Mouse (Mus musculus) heart, postnatal 36 days (tissue): ENCODE measurements around the gene Asf1b. TPM values are rescaled to one million over a fixed set of nuclear protein-coding genes. Genes with fewer than 3 reads are reported as not detected.
"Not testable (repeated sequence)": the region's sequence is repeated elsewhere in the genome, so short reads cannot be mapped to it uniquely, and the experiment has no call there.

ENCODE experiments used
- DNase-seq, 2 experiments: peaks; one replicate each; pipeline ENCODE4 v3.0.0; 2021 to 2022
- intact Hi-C: fragments of 180-260 bp; cut with DNase I; formaldehyde crosslinking; loops from one replicate; pipeline ENCODE4 v1.15.1; 2025
- total RNA-seq, 2 experiments: library from RNA; stranded (reverse); gene quantifications; 2 replicates each; pipeline ENCODE4 v1.2.3; 2021

Gene Asf1b
- total RNA-seq, 2 experiments from 2014 or later: 1.2 to 2.4 TPM

DNA sequence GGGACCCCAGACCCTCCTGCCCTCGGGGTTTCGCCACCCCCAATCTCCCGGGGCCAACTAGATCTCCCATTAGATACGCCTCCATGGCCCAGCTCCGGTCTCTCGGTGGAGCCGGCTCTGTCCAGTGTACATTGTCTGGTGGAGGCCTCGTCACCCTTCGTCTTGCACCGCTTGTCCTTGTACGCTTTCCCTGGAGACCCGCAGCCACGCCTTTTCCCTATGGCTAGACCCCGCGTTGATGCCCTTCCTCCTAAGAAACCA lies 581 bp downstream of the Asf1b start:
- intact Hi-C loops: loop anchor here (2.0 to 5.0 kb wide), 4 partner anchors 41 to 299 kb away; partner anchors contain the start of gene Samd1
- no peak for DNase-seq

- DNase-seq: no peak
- intact Hi-C loops: loop anchor here (2.0 to 5.0 kb wide), 3 partner anchors 41 to 299 kb away; partner anchors contain the start of gene Samd1
These were observed 1.5 kb downstream of the Asf1b start for GRCm38 (mm10) chr8:83956789-83957188.

DNA sequence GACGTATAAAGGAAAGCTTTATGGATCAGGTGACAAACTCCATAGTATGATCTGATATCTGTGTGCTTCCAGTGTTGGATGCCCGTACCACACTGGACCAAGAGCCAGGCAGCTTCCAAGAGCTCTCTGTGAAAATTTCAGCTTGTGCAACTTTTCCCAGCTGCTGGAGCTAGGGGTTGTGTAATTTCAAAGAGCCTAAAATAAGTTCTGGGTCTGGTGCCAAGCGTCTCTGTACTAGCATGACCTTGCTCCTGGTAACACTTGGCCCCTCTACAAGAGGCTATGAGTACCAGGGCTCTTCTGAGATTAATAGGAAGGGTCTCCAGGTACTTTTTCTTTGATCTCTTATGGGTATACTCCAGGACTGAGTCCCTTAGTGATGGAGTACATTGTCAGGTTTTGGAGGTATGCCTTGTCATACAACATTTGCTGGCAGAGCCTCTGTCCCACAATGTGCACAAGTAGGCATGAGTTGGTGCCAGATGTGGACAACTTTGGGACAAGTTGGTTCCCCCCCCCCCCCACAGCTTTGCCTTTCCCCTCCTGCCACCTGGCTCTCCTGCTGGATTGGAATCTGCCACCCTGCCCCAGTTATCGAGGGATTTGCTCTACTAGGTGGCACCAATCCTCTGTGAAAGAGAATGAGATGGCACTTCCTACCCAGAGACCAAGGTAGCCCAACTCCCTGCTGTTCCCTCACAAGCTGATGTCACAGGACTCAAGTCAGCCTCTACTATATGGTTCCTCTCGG lies 8.9 kb downstream of the Asf1b start:
- intact Hi-C loops: no loop called here
- peak in 1 of 2 experiments; percentile 56 for DNase-seq

GRCm38 (mm10) chr8:83967701-83968100 lies 12.4 kb downstream of the Asf1b start:
- DNase-seq: no peak
- intact Hi-C loops: no loop called here

GRCm38 (mm10) chr8:83971121-83971520 lies 15.8 kb downstream of the Asf1b start:
- no peak for DNase-seq
- intact Hi-C loops: no loop called here

DNA sequence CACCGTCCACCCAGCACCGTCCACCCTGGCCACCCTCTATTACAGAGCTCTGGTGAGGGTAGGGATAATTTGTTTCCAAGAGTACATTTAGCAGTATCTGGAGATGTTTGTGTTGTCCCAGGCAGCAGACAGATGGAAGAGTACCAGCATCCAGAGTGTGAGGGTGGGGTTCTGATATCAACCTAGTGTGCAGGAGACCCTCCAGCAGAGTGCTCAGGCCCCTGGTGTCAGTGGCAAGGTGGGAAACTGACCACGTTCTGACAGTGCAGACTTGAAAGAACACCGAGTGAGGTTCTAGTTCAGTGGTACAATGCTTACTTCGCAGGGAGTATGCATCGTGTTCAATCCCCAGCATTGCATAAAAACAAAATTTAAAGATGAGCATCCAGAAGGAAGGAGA lies 16.4 kb downstream of the Asf1b start:
- no peak for DNase-seq
- intact Hi-C loops: no loop called here

DNA sequence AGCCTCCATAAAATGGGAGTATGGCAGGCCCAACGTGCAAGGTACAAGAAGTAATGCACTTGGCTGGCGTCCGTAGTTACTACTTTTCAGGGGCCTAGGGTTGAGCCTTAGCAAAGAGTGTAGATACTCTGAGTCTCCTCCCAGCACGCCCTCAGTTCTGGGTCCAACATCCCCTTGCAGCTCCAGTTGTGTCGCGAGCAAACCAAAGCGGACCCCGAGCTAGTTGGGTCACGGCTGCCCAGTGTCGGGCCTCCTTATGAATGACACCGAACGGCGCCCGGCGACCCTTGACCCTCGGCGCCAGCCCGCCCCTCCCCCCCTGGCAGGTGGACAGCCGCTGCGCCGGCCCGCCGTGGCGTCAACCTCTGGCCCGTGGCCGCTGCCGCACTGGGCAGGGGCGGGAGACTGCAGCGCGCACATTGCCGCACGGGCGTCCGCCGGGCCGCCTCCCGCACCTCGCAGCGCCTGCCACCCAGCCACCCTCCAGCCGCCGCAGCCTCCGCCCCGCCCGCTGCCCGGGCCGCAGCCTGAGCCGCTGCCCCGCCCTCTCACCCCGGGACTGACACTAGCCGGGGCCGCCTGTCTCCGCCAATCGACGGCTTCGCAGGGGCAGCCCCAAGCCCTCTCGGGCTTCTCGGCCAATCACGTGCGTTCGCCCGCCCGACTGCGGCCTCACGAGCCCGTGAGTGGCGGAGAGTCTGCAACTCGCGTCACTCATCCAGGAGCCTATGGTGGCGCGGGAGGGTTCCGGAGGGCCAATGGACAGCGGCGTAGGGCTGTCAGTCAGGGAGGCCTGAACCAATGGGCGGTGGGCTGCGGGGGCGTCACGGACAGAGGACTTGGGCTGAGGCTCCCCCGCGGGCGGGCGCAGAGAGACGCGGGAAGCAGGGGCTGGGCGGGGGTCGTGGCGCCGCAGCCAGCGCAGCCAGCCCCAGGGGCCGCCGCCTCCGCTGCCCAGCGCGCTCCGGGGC lies 17.1 kb downstream of the Asf1b start, which contains the start of gene Prkaca:
Gene Prkaca (plus strand): TSS at position 844 of the 971 bp plus-strand sequence.
- intact Hi-C loops: no loop called here
- peak; percentile 95 for DNase-seq

DNA sequence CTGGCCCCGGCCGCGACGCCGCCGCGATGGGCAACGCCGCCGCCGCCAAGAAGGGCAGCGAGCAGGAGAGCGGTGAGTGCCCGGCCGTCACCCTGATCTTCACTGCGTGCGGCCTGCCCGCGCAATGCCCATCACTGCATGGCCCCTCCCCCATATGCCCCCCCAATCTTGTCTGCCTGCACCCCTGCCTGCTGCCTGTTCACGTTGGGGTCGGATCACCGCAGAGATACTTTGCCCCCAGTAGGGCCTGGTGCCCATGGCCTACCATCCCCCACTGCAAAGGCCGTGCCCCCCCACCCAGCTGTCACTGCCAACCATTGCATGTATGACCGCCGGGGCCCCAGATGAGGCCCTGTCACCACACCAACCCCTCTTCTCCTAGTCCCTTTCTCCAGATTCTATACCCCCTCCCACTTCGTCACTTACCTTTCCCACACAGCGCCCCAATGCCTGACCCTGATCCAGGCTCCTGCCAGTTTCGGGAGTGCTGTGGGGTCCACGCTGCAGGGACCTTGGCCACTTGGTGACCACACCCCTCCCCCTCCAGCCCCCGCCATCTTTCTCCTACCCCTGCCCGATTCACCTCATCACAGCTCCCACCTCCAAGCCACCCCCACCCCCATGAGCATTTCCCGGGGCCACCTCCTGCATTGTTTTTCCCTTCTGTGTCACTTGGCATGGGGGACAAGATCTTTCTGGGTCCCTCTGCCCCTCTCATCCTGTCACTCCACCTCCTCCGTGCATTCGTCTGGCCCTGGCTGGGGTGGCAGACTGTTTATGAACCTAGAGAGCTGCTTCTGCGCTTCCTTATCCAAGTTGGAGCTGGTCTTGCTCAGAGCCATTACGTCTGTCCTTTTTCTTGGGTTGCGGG lies 18.1 kb downstream of the Asf1b start:
- DNase-seq: no peak
- intact Hi-C loops: no loop called here

GRCm38 (mm10) chr8:83974521-83974920 lies 19.2 kb downstream of the Asf1b start:
- no peak for DNase-seq
- intact Hi-C loops: no loop called here

GRCm38 (mm10) chr8:83976101-83976630 lies 20.9 kb downstream of the Asf1b start:
- no peak for DNase-seq
- intact Hi-C loops: no loop called here

DNA sequence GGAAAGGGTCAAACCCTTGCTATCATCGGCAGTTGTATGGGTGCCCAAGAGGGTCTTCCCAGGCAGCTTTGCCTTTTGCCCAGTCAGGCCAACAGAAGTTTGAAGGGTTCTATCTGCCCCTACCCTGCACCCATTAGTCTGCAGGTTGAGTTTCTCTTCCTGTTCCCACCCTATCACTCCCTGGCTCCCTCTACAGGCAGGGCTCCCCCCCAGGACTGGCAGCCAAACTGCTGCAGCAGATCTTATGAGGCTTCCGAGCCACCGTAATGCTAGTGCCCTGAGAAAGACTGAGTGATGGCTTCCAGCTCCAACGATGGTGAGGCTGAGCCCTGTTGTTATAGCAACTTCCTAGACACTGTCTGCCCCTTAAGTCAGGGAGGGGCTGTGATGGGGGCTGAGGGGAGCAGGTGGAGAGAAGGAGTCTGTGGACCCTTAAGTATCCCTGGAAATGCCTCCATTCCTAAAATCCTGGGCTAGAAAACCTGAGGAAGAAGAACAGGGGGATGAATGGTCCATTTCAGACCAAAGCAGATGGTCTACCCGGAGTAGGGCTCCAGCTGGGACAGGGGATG lies 21.6 kb downstream of the Asf1b start:
- DNase-seq: no peak
- intact Hi-C loops: no loop called here

DNA sequence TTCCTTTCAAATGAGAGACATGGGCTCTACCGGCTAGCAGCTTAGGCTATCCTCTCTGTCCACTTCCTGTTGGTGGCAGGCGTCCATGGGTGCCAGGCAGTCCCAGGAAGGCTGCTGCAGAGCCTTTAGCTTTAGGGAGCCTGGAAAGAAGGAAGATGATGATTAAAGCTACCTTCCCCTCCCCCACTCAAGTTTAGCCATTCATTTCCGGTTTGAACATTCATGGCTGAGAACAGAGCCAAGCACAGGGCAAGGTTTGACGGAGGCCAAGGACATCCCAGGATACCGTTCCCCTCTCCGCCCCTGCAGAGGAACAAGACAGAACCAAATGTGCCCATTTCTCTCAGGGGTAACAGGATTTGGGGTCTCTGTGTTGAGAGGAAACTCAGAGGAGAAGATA lies 22.3 kb downstream of the Asf1b start:
- DNase-seq: peak; percentile 37 to 43
- intact Hi-C loops: no loop called here

DNA sequence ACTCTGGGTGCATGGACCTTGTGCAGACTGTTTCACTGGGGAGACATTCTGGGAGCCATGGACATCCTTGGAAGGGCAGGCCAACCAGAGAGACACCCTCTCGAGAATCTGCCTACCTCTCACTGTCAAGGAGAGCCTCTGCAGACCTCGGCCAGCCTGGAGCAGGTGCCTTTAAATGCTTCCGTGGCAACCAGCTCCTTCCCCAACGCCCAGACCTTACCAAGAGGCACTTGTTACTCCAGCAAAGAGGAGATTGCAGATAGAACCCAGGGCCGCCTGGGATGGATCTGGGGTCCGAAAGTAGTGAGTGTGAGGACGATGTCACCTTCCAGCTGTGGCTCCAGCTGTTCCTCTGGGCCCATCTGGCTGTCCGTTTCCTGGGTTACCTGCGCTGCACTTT lies 22.9 kb downstream of the Asf1b start:
- DNase-seq: no peak
- intact Hi-C loops: no loop called here

GRCm38 (mm10) chr8:83980250-83980649 lies 24.9 kb downstream of the Asf1b start:
- intact Hi-C loops: no loop called here
- peak; percentile 41 to 49 for DNase-seq

DNA sequence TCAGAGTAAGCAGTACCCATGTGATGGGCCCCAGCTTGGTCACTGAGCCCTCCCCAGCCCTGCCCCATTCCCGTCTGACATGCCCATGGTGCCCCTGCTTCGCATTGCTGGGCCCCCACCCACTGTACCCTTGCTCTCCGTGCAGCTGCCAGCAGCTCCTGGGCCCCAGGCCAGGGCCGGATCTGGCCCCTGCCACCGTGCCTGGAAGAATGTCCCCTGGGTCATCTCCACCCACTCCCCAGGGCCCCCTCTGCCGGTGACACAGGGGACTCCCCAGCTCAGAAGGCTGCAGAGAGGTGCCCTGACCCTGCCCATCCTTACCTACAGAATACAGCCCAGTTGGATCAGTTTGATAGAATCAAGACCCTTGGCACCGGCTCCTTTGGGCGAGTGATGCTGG lies 25.5 kb downstream of the Asf1b start:
- intact Hi-C loops: no loop called here
- peak; percentile 69 to 75 for DNase-seq

- intact Hi-C loops: no loop called here
- no peak for DNase-seq
These were observed 26.2 kb downstream of the Asf1b start for GRCm38 (mm10) chr8:83981533-83981932.

- DNase-seq: no peak
- intact Hi-C loops: no loop called here
These were observed 27.1 kb downstream of the Asf1b start for GRCm38 (mm10) chr8:83982449-83982848.

- intact Hi-C loops, DNase-seq: not testable (repeated sequence)
These were observed 27.9 kb downstream of the Asf1b start for GRCm38 (mm10) chr8:83983222-83983621.

GRCm38 (mm10) chr8:83989243-83989642 lies 33.9 kb downstream of the Asf1b start:
- DNase-seq: no peak
- intact Hi-C loops: no loop called here

DNA sequence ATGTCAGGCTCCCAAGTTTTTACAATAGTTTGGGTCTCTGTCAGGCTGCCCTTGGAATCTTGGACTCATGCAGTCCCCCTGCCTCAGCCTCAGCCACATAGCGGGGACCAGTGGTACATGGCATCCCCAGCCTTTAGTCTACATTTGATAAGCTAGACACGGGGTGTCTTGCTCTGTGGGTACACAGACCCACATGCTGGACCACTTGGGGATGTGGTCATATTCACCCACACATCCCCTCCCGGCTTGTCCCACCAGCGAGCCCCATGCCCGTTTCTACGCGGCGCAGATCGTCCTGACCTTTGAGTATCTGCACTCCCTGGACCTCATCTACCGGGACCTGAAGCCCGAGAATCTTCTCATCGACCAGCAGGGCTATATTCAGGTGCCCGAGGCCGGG lies 34.9 kb downstream of the Asf1b start:
- DNase-seq: no peak
- intact Hi-C loops: no loop called here
